Mouse (Mus musculus) adrenal gland, postnatal 4 days (tissue): ENCODE measurements around the gene Lrrc59. TPM values are rescaled to one million over a fixed set of nuclear protein-coding genes. Genes with fewer than 3 reads are reported as not detected.

Experiments
- DNase-seq, 2 experiments: peaks; one replicate each; pipeline ENCODE4 v3.0.0; 2021 to 2022; ENCODE audit warnings: low spot score in 2 of 2, mixed read lengths in 2 of 2
- long read RNA-seq, 2 experiments: library from polyadenylated mRNA; stranded (forward); transcript quantifications; one replicate each; pipeline ENCODE4 v2.0.0; 2021
- total RNA-seq, 2 experiments: library from RNA; stranded (reverse); gene quantifications; 2 replicates each; pipeline ENCODE4 v1.2.3; 2021

The Lrrc59 gene
- 100 to 1,000 TPM; 122 to 126 TPM for total RNA-seq
- long read RNA-seq, experiment 1, transcript Lrrc59-201 (7 exons, 2,837 nt), result major isoform, 247 of 260 reads
- long read RNA-seq, experiment 1, partial matches to known transcripts, result 9 of 260 reads
- long read RNA-seq, experiment 1, other reads (novel, unspliced or antisense), result 4 of 260 reads
- long read RNA-seq, experiment 2, transcript Lrrc59-201 (7 exons, 2,837 nt), result major isoform, 458 of 485 reads
- long read RNA-seq, experiment 2, partial matches to known transcripts, result 14 of 485 reads
- long read RNA-seq, experiment 2, other reads (novel, unspliced or antisense), result 13 of 485 reads

DNA sequence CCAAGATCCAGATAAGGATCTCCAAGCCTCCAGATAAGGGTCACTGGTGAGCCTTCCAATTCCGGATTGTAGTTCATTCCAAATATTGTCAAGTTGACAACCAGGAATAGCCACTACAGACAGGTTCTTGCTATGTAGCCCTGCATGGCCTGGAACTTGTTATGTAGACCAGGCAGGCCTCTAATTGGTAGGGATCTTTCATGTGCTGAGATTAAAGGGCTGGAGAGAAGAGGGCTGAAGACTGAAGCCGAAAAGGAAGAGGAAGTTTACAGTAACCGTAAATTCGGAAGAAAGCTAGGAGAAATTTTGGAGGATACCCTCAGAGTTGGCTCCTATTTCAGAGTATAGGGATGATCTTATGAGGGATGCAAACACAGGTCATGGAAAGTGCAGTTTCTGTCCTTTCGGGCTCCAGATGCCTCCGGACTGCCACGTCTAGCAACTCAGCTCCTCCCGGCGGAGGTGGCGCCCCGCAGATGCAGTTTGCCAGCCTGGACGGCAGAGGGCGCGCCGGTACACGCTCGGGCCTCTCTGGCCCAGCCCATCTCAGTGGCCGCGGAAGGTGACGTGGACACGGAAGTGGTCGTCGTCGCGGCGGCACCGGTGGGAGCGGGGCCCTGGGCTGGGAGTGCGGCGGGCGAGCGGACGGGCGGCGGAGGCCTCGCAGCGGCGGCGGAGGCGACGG, at the start of gene Lrrc59:
TSS of gene Lrrc59 (plus strand) at position 569 of the 685 bp plus-strand sequence.
- peak; percentile 92 to 96 for DNase-seq

DNA sequence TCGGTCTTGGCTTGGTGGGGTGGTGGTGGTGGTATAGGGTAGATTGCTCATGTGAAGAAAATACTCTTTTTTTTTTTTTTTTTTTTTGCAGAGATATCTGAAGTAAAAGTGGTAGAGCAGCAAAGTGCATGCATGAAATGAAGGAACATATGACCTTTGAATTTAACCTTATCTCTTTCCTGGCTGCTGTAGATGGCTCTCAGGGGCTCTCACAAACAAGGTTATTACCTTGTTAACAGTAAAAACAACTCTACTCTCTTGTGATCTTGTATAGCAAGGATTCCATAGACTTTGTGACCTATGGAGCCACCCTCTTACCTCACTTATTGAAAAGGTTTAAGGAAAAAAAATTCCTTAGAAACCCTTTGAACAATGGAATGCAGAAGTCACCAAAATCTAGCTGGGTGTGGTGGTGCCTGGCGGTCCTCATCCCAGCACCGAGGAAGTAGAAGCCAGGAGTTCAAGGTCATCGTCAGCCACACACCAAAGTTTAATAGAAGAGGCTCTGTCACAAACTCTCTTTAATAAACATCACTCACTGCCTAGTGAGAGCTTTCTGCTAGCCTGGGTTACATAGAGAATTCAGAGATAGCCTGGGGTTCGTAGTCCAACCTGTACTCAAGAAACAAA, 49.3 kb upstream of the Lrrc59 start:
- DNase-seq, result no peak

- no peak for DNase-seq
These were observed 44.5 kb upstream of the Lrrc59 start for GRCm38 (mm10) chr11:94585091-94585490.

GRCm38 (mm10) chr11:94587511-94587910, 42.1 kb upstream of the Lrrc59 start:
- no peak for DNase-seq

DNA sequence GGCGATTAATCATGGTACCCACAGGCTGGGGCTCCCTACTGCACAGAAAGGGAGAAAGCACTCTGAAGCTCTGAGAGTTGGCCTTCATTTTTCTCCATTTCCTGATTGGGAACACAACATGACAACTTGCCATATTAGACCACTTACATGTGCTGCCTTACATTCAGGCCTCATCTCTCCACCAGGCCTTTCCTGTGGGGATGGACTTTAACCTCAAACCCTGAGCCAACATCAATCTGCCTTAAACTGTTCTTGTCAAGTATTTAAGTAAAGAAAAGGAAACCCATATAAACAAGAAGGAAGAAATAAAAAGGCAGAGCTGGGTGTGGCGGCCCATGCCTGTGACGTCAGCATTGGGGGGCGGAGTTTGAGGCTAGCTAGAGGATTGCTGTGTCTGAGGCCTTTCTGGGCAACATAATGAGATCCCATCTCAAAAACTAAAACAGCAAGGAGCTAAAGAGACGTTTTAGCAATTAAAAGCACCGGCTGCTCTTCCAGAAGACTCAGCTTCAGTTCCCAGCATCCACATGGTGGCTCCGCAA, 33.2 kb upstream of the Lrrc59 start:
- DNase-seq, result no peak

DNA sequence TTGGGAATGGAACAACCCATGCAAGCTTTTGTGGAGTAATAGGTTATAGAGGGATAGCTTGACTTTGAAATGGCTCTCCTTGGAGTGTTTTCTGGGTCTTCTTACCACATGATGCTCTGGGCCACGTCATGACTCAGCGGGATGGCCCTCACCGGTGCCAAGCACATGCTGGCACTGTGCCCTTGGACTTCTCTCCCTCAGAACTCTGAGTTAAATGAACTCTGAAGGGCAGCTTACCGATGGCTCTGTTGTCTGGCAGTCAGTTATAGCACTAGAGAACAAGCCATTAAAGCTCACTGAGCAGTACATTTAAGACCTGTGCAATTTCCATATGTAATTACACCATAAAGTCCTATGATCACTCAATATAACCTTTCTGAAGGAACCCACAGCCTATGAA, 32.2 kb upstream of the Lrrc59 start:
- DNase-seq, result peak; percentile 30 to 51

GRCm38 (mm10) chr11:94598437-94599120, 31.0 kb upstream of the Lrrc59 start:
- DNase-seq, result no peak

DNA sequence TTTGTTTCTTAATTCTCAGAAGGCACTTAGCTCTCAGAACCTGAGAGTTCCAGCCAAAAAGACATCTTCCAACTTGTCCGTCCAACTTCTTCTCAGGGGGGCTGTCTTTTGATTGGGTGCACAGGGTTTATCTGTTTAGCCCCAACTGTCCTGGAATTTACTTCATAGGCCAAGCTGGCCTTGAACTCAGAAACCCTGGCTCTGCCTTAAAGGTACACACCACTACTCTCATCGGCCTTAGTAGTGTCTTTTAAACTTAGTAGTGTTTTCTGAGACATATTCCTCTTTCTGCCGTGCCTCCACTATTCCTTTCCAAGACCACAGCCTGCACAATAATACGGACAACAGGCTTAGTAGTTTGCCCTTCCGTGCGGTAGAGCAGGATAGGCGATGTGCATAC, 29.1 kb upstream of the Lrrc59 start:
- no peak for DNase-seq

- DNase-seq, result peak; percentile 43 to 71
These were observed 28.0 kb upstream of the Lrrc59 start, which contains the start of gene Acsf2 for GRCm38 (mm10) chr11:94601321-94602281. Gene Acsf2 (minus strand): TSS chr11:94601871.

DNA sequence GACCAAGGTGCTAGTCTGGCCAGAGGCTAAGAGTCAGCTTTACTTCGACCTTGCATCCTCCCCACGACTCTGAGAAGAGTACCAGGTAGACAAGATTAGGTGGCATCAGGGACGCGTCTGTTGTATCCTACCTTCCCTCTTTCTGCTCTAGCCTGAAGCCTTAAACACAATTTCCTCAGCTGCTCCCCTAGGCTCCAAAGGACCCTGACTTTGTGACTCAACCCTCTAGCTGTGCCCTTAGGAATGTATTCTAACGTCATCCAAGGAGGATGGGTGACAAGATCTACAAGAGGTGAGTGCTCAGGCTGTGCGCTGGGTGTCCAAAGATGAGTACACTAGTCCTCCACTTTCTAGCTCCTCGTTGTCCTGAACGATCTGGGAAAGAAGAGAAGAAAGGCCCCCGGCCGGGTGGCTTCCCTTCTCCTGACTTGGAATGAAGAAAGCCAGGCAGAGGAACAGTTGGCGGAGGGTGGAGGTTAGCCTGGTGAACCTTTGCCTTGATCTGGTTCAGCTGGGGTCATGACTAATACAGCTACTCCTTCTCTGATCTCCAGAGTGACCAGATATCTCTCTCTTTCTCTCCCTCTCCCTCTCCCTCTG, 27.1 kb upstream of the Lrrc59 start:
- DNase-seq, result no peak

GRCm38 (mm10) chr11:94610744-94611740, 18.5 kb upstream of the Lrrc59 start:
- no peak for DNase-seq

DNA sequence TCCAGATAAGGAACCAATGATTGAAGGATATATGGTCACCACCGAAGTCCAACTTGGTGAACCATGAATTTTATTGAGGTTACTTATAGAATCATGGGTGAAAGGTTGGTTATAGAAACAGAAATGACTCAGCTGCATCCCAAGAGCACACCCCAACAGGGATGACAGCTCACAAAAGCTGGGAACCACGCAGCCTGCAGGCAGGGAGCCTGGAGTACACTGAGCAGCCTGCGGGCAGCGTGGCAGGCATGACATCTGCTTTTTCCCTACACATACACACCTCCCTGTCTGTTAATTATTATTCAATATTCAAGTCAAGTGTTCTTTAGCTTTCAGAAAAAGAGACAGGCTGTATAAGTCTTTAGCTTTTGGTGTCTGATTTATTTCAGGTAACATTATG, 15.0 kb upstream of the Lrrc59 start:
- DNase-seq, result no peak

DNA sequence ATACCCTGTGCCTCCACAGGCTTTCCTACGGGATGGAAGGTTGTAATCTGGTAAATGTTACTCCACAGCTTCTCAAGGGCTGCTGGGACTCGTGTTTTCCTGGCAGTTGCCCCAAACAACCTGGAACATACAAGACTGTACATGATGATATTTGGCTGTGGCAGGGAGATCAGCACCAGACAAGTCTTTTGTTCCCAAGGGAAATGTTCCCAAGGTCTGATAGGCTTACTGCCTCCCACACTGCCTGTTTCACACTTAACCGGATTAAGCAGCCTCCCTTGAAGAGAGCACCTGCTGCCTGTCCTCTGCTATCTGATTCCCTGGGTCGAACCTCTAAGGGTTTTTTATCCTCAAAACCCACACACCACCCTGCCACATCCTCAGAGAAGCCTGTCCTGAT, 14.1 kb upstream of the Lrrc59 start:
- DNase-seq, result no peak

DNA sequence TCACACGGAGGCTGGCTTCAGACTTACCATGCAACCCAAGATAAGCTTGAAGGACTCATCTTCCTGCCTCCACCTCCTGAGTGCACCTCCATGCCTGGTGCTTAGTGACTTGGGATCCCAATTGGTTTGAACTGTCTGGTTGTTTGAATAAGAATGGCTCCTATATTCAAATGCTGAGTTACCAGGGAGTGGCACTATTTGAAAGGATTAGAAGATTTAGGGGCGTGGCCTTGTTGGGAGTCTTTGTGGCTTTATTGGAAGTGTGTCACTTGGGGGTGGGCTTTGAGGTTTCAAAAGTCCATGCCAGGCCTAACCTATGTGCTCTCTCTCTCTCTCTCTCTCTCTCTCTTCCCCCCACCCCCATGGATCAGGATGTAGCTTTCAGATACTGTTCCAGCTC, 11.9 kb upstream of the Lrrc59 start:
- DNase-seq, result no peak

- no peak for DNase-seq
These were observed 8.7 kb upstream of the Lrrc59 start for GRCm38 (mm10) chr11:94620766-94621457.

DNA sequence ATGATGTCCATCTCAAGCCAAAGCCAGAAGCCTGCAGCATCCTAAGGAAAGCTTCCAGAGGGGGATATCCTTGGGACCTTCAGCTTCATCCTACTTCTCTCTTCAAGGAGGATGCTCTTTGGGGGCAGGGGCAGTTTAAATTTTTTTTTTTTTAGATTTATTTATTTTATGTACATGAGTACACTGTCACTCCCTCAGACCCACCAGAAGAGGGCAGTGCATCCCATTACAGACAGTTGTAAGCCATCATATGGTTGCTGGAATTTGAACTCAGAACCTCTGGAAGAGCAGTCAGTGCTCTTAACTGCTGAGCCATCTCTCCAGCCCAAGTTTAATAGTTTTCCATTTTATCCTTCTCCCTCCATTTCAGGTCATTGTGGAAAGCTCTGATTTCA, 8.1 kb upstream of the Lrrc59 start:
- DNase-seq, result no peak

- DNase-seq, result no peak
These were observed 7.4 kb upstream of the Lrrc59 start for GRCm38 (mm10) chr11:94622162-94622561.

GRCm38 (mm10) chr11:94629884-94630198, 274 bp downstream of the Lrrc59 start:
- DNase-seq, result no peak
